Comparison of ENCODE assay signal across 31 mouse cellular contexts in the genomic region with DNA sequence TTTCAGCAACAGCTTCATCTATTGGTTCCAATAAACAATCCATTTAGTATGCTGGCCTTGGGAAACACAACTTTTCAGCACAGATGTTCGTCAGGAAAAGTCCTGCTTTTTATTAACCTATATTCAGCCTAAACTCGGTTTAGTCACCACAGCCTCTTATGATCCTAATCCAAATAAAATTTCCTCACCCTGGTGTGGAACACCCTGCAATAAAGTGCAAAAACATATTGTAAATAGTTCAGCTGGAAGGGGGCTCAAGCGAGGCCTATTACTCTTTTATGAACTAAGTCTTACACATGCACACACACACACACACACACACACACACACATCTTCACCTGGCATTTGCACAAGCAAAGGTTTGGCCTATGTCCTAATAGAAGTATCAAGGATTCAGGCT.
"Had no signal": no experiment of that assay in that cellular context is flagged by ENCODE, and none has a peak within 500 bp of the region (broad histone marks: within the 10 kb centered on the region; RNA-seq: fewer than 3 reads in every experiment).

No protein-coding gene starts in this region.

- H3K9me3 ChIP-seq: limb, embryonic 12.5 days; liver, embryonic 12.5 days; liver, embryonic 13.5 days; liver, embryonic 15.5 days; lung, embryonic 15.5 days; megakaryocyte, embryonic 14.5 days; midbrain, embryonic 10.5 days; midbrain, embryonic 12.5 days; midbrain, embryonic 13.5 days; midbrain, embryonic 15.5 days; neural tube, embryonic 12.5 days; neural tube, embryonic 13.5 days had no signal

- H3K4me1 ChIP-seq: liver, embryonic 15.5 days; lung, embryonic 15.5 days; midbrain, embryonic 10.5 days; midbrain, embryonic 12.5 days; midbrain, embryonic 13.5 days; midbrain, embryonic 15.5 days; neural tube, embryonic 12.5 days; neural tube, embryonic 13.5 days had no signal

- H3K36me3 ChIP-seq: midbrain, embryonic 15.5 days had no signal

- H3K27me3 ChIP-seq: limb, embryonic 12.5 days; liver, embryonic 12.5 days; liver, embryonic 13.5 days; liver, embryonic 15.5 days; lung, embryonic 15.5 days; megakaryocyte, embryonic 14.5 days; midbrain, embryonic 12.5 days; midbrain, embryonic 13.5 days; midbrain, embryonic 15.5 days; neural tube, embryonic 12.5 days; neural tube, embryonic 13.5 days had no signal

- H3K4me3 ChIP-seq: left cerebral cortex, adult 2 months; limb, embryonic 12.5 days; liver, embryonic 12.5 days; liver, embryonic 13.5 days; liver, embryonic 15.5 days; lung, embryonic 15.5 days; megakaryocyte, embryonic 14.5 days; midbrain, embryonic 10.5 days; midbrain, embryonic 12.5 days; midbrain, embryonic 13.5 days; midbrain, embryonic 15.5 days; myocyte; neural tube, embryonic 12.5 days; neural tube, embryonic 13.5 days had no signal

- H3K27ac ChIP-seq: left cerebral cortex, adult 2 months; liver, embryonic 12.5 days; liver, embryonic 13.5 days; liver, embryonic 14.5 days; liver, embryonic 15.5 days; lung, embryonic 15.5 days; macrophage; midbrain, embryonic 10.5 days; midbrain, embryonic 12.5 days; midbrain, embryonic 13.5 days; midbrain, embryonic 15.5 days; neural tube, embryonic 12.5 days; neural tube, embryonic 13.5 days had no signal

- H3K9ac ChIP-seq: limb, embryonic 12.5 days; liver, embryonic 12.5 days; liver, embryonic 13.5 days; liver, embryonic 14.5 days; liver, embryonic 15.5 days; liver, postnatal 0 days; lung, embryonic 14.5 days; lung, embryonic 15.5 days; midbrain, embryonic 12.5 days; midbrain, embryonic 13.5 days; midbrain, embryonic 15.5 days; neural tube, embryonic 12.5 days; neural tube, embryonic 13.5 days had no signal

- DNase-seq: left cerebral cortex, postnatal 4 days; liver; liver, embryonic 13.5 days; liver, postnatal 0 days; lung, adult 18-20 months; lung, adult 2 months; lung, embryonic 14.5 days; lung, postnatal 10 days; lung, postnatal 14 days; lung, postnatal 36 days; lung, postnatal 4 days; midbrain, embryonic 14.5 days had no signal

- H3K4me2 ChIP-seq: limb, embryonic 12.5 days; liver, embryonic 11.5 days; liver, embryonic 12.5 days; liver, embryonic 13.5 days; liver, embryonic 15.5 days; lung, embryonic 14.5 days; lung, embryonic 15.5 days; midbrain, embryonic 11.5 days; midbrain, embryonic 12.5 days; midbrain, embryonic 13.5 days; midbrain, embryonic 15.5 days; neural tube, embryonic 12.5 days; neural tube, embryonic 13.5 days had no signal

- ATAC-seq: liver, embryonic 12.5 days; liver, postnatal 0 days; lung, postnatal 0 days; midbrain, embryonic 13.5 days; midbrain, embryonic 15.5 days; midbrain, embryonic 16.5 days had no signal
